Mouse (Mus musculus): Measurements from ENCODE around the gene Ubxn7.
A peak's percentile ranks its signal among the peaks of the same experiment; 100 is the strongest.
"Not testable (repeated sequence)": the region's sequence is repeated elsewhere in the genome, so short reads cannot be mapped to it uniquely, and the experiment has no call there.

The Ubxn7 gene

GRCm38 (mm10) chr16:32332040-32332555 is at the start of gene Ubxn7:
Gene Ubxn7, plus strand, starts transcription at chr16:32332257.
- peak; percentile 90 for DNase-seq (ENCODE audit: low spot score)

GRCm38 (mm10) chr16:32282608-32283007 is 49.4 kb upstream of the Ubxn7 start:
- DNase-seq (ENCODE audit: low spot score) = no peak

- DNase-seq (ENCODE audit: low spot score) = no peak
These were observed 40.2 kb upstream of the Ubxn7 start for GRCm38 (mm10) chr16:32291821-32292220.

- not testable (repeated sequence) for DNase-seq (ENCODE audit: low spot score)
These were observed 32.4 kb upstream of the Ubxn7 start for GRCm38 (mm10) chr16:32299617-32300016.

GRCm38 (mm10) chr16:32303046-32303445 is 29.0 kb upstream of the Ubxn7 start:
- no peak for DNase-seq (ENCODE audit: low spot score)

GRCm38 (mm10) chr16:32303886-32304285 is 28.2 kb upstream of the Ubxn7 start:
- no peak for DNase-seq (ENCODE audit: low spot score)

GRCm38 (mm10) chr16:32311970-32312369 is 20.1 kb upstream of the Ubxn7 start:
- DNase-seq (ENCODE audit: low spot score) = no peak

GRCm38 (mm10) chr16:32312386-32312785 is 19.7 kb upstream of the Ubxn7 start:
- no peak for DNase-seq (ENCODE audit: low spot score)

- no peak for DNase-seq (ENCODE audit: low spot score)
These were observed 19.2 kb upstream of the Ubxn7 start for GRCm38 (mm10) chr16:32312859-32313258.

- DNase-seq (ENCODE audit: low spot score) = no peak
These were observed 15.5 kb upstream of the Ubxn7 start for GRCm38 (mm10) chr16:32316601-32317000.

GRCm38 (mm10) chr16:32323953-32324352 is 8.1 kb upstream of the Ubxn7 start:
- no peak for DNase-seq (ENCODE audit: low spot score)

- DNase-seq (ENCODE audit: low spot score) = no peak
These were observed 984 bp upstream of the Ubxn7 start for GRCm38 (mm10) chr16:32330876-32331670.

GRCm38 (mm10) chr16:32332556-32333511 is 777 bp downstream of the Ubxn7 start:
- no peak for DNase-seq (ENCODE audit: low spot score)

GRCm38 (mm10) chr16:32335146-32335545 is 3.1 kb downstream of the Ubxn7 start:
- no peak for DNase-seq (ENCODE audit: low spot score)

GRCm38 (mm10) chr16:32336026-32336780 is 4.1 kb downstream of the Ubxn7 start:
- DNase-seq (ENCODE audit: low spot score) = no peak

- DNase-seq (ENCODE audit: low spot score) = no peak
These were observed 4.9 kb downstream of the Ubxn7 start for GRCm38 (mm10) chr16:32337001-32337400.

- DNase-seq (ENCODE audit: low spot score) = no peak
These were observed 8.4 kb downstream of the Ubxn7 start for GRCm38 (mm10) chr16:32340451-32340850.

GRCm38 (mm10) chr16:32345521-32345920 is 13.5 kb downstream of the Ubxn7 start:
- no peak for DNase-seq (ENCODE audit: low spot score)

GRCm38 (mm10) chr16:32350776-32351175 is 18.7 kb downstream of the Ubxn7 start:
- no peak for DNase-seq (ENCODE audit: low spot score)

GRCm38 (mm10) chr16:32363530-32363929 is 31.5 kb downstream of the Ubxn7 start:
- DNase-seq (ENCODE audit: low spot score) = no peak

GRCm38 (mm10) chr16:32371351-32371750 is 39.3 kb downstream of the Ubxn7 start:
- DNase-seq (ENCODE audit: low spot score) = no peak

- no peak for DNase-seq (ENCODE audit: low spot score)
These were observed 47.5 kb downstream of the Ubxn7 start for GRCm38 (mm10) chr16:32379575-32379974.

Measured in urinary bladder, postnatal 10 days (tissue).